ENCODE assay signal across 7 mouse cellular contexts in genomic region chr1:90603561-90603887, GRCm38 (mm10). TPM values are rescaled to one million over a fixed set of nuclear protein-coding genes. Genes with fewer than 3 reads are reported as not detected.
A peak's percentile ranks its signal among the peaks of the same experiment; 100 is the strongest.
DNase-seq lines count a peak whose midpoint lies in the region; ATAC-seq and TF ChIP-seq lines count a peak whose summit lies in the region.

No protein-coding gene starts in this region.

- TF ChIP-seq CTCF in olfactory bulb, adult 2 months (IDR thresholded peaks at IDR 0.05; ENCODE audit: insufficient read depth, low read depth, low read length), result no peak

- H3K9ac ChIP-seq in lung, embryonic 15.5 days, result peak overlapping the region; percentile 76
- H3K9ac ChIP-seq in embryonic facial prominence, embryonic 15.5 days, result peak overlapping the region; percentile 71

- WGBS in lung, embryonic 15.5 days, result 1% methylated on average over 26 of the region's 26 CpGs
- WGBS in embryonic facial prominence, embryonic 15.5 days, result under 1% methylated on average over 26 of the region's 26 CpGs
- WGBS in limb, embryonic 10.5 days, result under 1% methylated on average over 26 of the region's 26 CpGs
- WGBS in olfactory bulb, adult 2 months, result under 1% methylated on average over 26 of the region's 26 CpGs

- H3K27me3 ChIP-seq in lung, embryonic 15.5 days, result no peaks in the 10 kb centered on the region
- H3K27me3 ChIP-seq in embryonic facial prominence, embryonic 15.5 days, result no peaks in the 10 kb centered on the region
- peaks cover 5% of the 10 kb centered on the region; the same call in 1 of the 2 replicates for H3K27me3 ChIP-seq in limb, embryonic 10.5 days (ENCODE audit: low read depth, poor library complexity, severe bottlenecking)

- H3K9me3 ChIP-seq in lung, embryonic 15.5 days, result no peaks in the 10 kb centered on the region
- no peaks in the 10 kb centered on the region for H3K9me3 ChIP-seq in embryonic facial prominence, embryonic 15.5 days (replicated peaks)
- no peaks in the 10 kb centered on the region for H3K9me3 ChIP-seq in limb, embryonic 10.5 days (replicated peaks)

- no peak for DNase-seq in lung, postnatal 25 days (ENCODE audit: low spot score)
- no peak for DNase-seq in limb, embryonic 10.5 days (ENCODE audit: low spot score)
- no peak for DNase-seq in yolk sac, embryonic 10.5 days (ENCODE audit: low spot score)
- DNase-seq in adrenal gland, adult (ENCODE audit: inconsistent age in 2 of 2, low spot score in 1 of 2), result no peak

- H3K4me1 ChIP-seq in lung, embryonic 15.5 days, result peaks cover 7% of the 10 kb centered on the region
- peaks cover 13% of the 10 kb centered on the region; the same call in 1 of the 2 replicates for H3K4me1 ChIP-seq in embryonic facial prominence, embryonic 15.5 days
- H3K4me1 ChIP-seq in limb, embryonic 10.5 days, result peaks cover 12% of the 10 kb centered on the region
- no peaks in the 10 kb centered on the region for H3K4me1 ChIP-seq in olfactory bulb, adult 2 months (ENCODE audit: control insufficient read depth, insufficient read depth, low read length)

- H3K4me3 ChIP-seq in lung, embryonic 15.5 days, result peak overlapping the region; percentile 75
- peak overlapping the region; percentile 65 for H3K4me3 ChIP-seq in embryonic facial prominence, embryonic 15.5 days (replicated peaks)
- H3K4me3 ChIP-seq in limb, embryonic 10.5 days, result peak overlapping the region; percentile 89
- H3K4me3 ChIP-seq in olfactory bulb, adult 2 months (ENCODE audit: insufficient read depth, low read depth, low read length), result peak overlapping the region; percentile 74

- H3K4me2 ChIP-seq in lung, embryonic 15.5 days, result peak overlapping the region; percentile 48
- H3K4me2 ChIP-seq in embryonic facial prominence, embryonic 15.5 days (replicated peaks), result peak overlapping the region; percentile 56

- peaks cover 31% of the 10 kb centered on the region for H3K36me3 ChIP-seq in lung, embryonic 15.5 days
- peaks cover 31% of the 10 kb centered on the region for H3K36me3 ChIP-seq in embryonic facial prominence, embryonic 15.5 days
- peaks cover 32% of the 10 kb centered on the region for H3K36me3 ChIP-seq in limb, embryonic 10.5 days

- TF ChIP-seq POLR2A in olfactory bulb, adult 2 months (IDR thresholded peaks at IDR 0.05; ENCODE audit: insufficient read depth, low read depth, low read length), result no peak

- H3K27ac ChIP-seq in lung, embryonic 15.5 days, result no peak overlapping the region
- peak overlapping the region; percentile 72 for H3K27ac ChIP-seq in embryonic facial prominence, embryonic 15.5 days (replicated peaks)
- peak overlapping the region; percentile 91 for H3K27ac ChIP-seq in limb, embryonic 10.5 days
- H3K27ac ChIP-seq in olfactory bulb, adult 2 months (ENCODE audit: insufficient read depth, low read depth, low read length), result no peak overlapping the region

- ATAC-seq in lung, embryonic 15.5 days (ENCODE audit: borderline replicate concordance, extremely low read depth, low FRiP score, low TSS enrichment), result peak; percentile 52
- ATAC-seq in embryonic facial prominence, embryonic 15.5 days (ENCODE audit: insufficient number of reproducible peaks, low FRiP score, low TSS enrichment, low read depth), result peak; percentile 30

RNA-seq across cellular contexts. Expression of gene Cops8, which starts 0.7 kb away (rescaled TPM):
- 160 and 171 TPM in 2 replicates for polyA plus RNA-seq in lung, embryonic 15.5 days (2015; fragmentation: Nextera tagmentation; extraction: Ambion mirVana)
- 126 and 137 TPM in 2 replicates for polyA plus RNA-seq in embryonic facial prominence, embryonic 15.5 days (2015; fragmentation: Nextera tagmentation; extraction: Ambion mirVana)
- 206 and 213 TPM in 2 replicates for polyA plus RNA-seq in limb, embryonic 10.5 days (2016; fragmentation: Nextera tagmentation; extraction: Ambion mirVana)
- not detected in 2 replicates for polyA plus RNA-seq in olfactory bulb, adult 2 months (2012; ENCODE audit: insufficient read depth, insufficient read length, low replicate concordance, missing spikeins)

Comparison
In these comparisons a context has a peak if more than half of its experiments do, and no peak if none do; other contexts are left out.
1. H3K27ac ChIP-seq: peak in embryonic facial prominence, embryonic 15.5 days (single experiment) and limb, embryonic 10.5 days (single experiment); none in lung, embryonic 15.5 days (single experiment) and olfactory bulb, adult 2 months (single experiment).
2. Peak in every context shown above with its lines, with median percentiles within 50 percentile points of each other: H3K4me3 ChIP-seq.